Mouse (Mus musculus): ENCODE results near the gene 2310034G01Rik. TPM values are rescaled to one million over a fixed set of nuclear protein-coding genes. Genes with fewer than 3 reads are reported as not detected.

Gene 2310034G01Rik
- polyA plus RNA-seq, 1 experiment from 2014 or later = 3.1 TPM

GRCm38 (mm10) chr19:46328081-46329030 is 21.7 kb downstream of the 2310034G01Rik start, which contains the start of gene Fbxl15:
TSS of gene Fbxl15 (plus strand) at chr19:46328184.
- Histone ChIP-seq H3K9me3 (ENCODE audit: control insufficient read depth, low read length) (no peaks in the 10 kb centered on the region), H3K4me1 (ENCODE audit: control insufficient read depth, insufficient read depth, low read length) (peaks cover 28% of the 10 kb centered on the region), H3K36me3 (ENCODE audit: control insufficient read depth, insufficient read depth, low read length) (peaks cover 28% of the 10 kb centered on the region), H3K9ac (replicated peaks; ENCODE audit: low read length) (peak within 1 kb of the TSS; percentile 61), H3K27ac (replicated peaks; ENCODE audit: low read depth, low read length) (peak within 1 kb of the TSS; percentile 97), H3K27me3 (ENCODE audit: control insufficient read depth, insufficient read depth, low read length) (no peaks in the 10 kb centered on the region), H3K4me3 (replicated peaks; ENCODE audit: low read depth, low read length) (peak within 1 kb of the TSS; percentile 67), H3K4me2 (ENCODE audit: low read length) (peak within 1 kb of the TSS; percentile 99)
- ATAC-seq (ENCODE audit: low FRiP score, low TSS enrichment) = peak; percentile 86
- DNase-seq = peak; percentile 98
- WGBS = under 1% methylated on average over 81 of the region's 81 CpGs

GRCm38 (mm10) chr19:46327531-46328064 is 22.5 kb downstream of the 2310034G01Rik start:
- H3K27ac ChIP-seq (replicated peaks; ENCODE audit: low read depth, low read length) = peak overlapping the region; percentile 97
- WGBS = 29% methylated on average over 14 of the region's 14 CpGs
- no peak for DNase-seq
- H3K4me3 ChIP-seq (replicated peaks; ENCODE audit: low read depth, low read length) = peak overlapping the region; percentile 67
- H3K9me3 ChIP-seq (ENCODE audit: control insufficient read depth, low read length) = no peaks in the 10 kb centered on the region
- peaks cover 31% of the 10 kb centered on the region for H3K36me3 ChIP-seq (ENCODE audit: control insufficient read depth, insufficient read depth, low read length)
- H3K9ac ChIP-seq (replicated peaks; ENCODE audit: low read length) = peak overlapping the region; percentile 61
- ATAC-seq (ENCODE audit: low FRiP score, low TSS enrichment) = no peak
- peaks cover 32% of the 10 kb centered on the region for H3K4me1 ChIP-seq (ENCODE audit: control insufficient read depth, insufficient read depth, low read length)
- peak overlapping the region; percentile 99 for H3K4me2 ChIP-seq (ENCODE audit: low read length)
- H3K27me3 ChIP-seq (ENCODE audit: control insufficient read depth, insufficient read depth, low read length) = no peaks in the 10 kb centered on the region

- no peak for ATAC-seq (ENCODE audit: low FRiP score, low TSS enrichment)
Observed at GRCm38 (mm10) chr19:46326756-46327305, 23.3 kb downstream of the 2310034G01Rik start, which contains the start of gene Psd. TSS of gene Psd (minus strand) at chr19:46327156.

GRCm38 (mm10) chr19:46326019-46326755 is 23.9 kb downstream of the 2310034G01Rik start:
- no peaks in the 10 kb centered on the region for H3K9me3 ChIP-seq (ENCODE audit: control insufficient read depth, low read length)
- ATAC-seq (ENCODE audit: low FRiP score, low TSS enrichment) = no peak
- H3K27ac ChIP-seq (replicated peaks; ENCODE audit: low read depth, low read length) = peak overlapping the region; percentile 97
- peak overlapping the region; percentile 67 for H3K4me3 ChIP-seq (replicated peaks; ENCODE audit: low read depth, low read length)
- WGBS = 3% methylated on average over 29 of the region's 29 CpGs
- DNase-seq = peak; percentile 72
- H3K4me2 ChIP-seq (ENCODE audit: low read length) = peak overlapping the region; percentile 99
- H3K9ac ChIP-seq (replicated peaks; ENCODE audit: low read length) = peak overlapping the region; percentile 38
- peaks cover 16% of the 10 kb centered on the region for H3K36me3 ChIP-seq (ENCODE audit: control insufficient read depth, insufficient read depth, low read length)
- peaks cover 46% of the 10 kb centered on the region for H3K4me1 ChIP-seq (ENCODE audit: control insufficient read depth, insufficient read depth, low read length)
- H3K27me3 ChIP-seq (ENCODE audit: control insufficient read depth, insufficient read depth, low read length) = no peaks in the 10 kb centered on the region

More at GRCm38 (mm10) chr19:46326756-46327305, 23.3 kb downstream of the 2310034G01Rik start, which contains the start of gene Psd:
- peak within 1 kb of the TSS; percentile 61 for H3K9ac ChIP-seq (replicated peaks; ENCODE audit: low read length)
- peaks cover 40% of the 10 kb centered on the region for H3K4me1 ChIP-seq (ENCODE audit: control insufficient read depth, insufficient read depth, low read length)
- peak within 1 kb of the TSS; percentile 97 for H3K27ac ChIP-seq (replicated peaks; ENCODE audit: low read depth, low read length)
- peak; percentile 90 for DNase-seq
- 1% methylated on average over 35 of the region's 35 CpGs for WGBS
- H3K4me2 ChIP-seq (ENCODE audit: low read length) = peak within 1 kb of the TSS; percentile 99
- no peaks in the 10 kb centered on the region for H3K9me3 ChIP-seq (ENCODE audit: control insufficient read depth, low read length)
- H3K4me3 ChIP-seq (replicated peaks; ENCODE audit: low read depth, low read length) = peak within 1 kb of the TSS; percentile 67
- H3K36me3 ChIP-seq (ENCODE audit: control insufficient read depth, insufficient read depth, low read length) = peaks cover 23% of the 10 kb centered on the region
- no peaks in the 10 kb centered on the region for H3K27me3 ChIP-seq (ENCODE audit: control insufficient read depth, insufficient read depth, low read length)

- peak overlapping the region; percentile 67 for H3K4me3 ChIP-seq (replicated peaks; ENCODE audit: low read depth, low read length)
- H3K9me3 ChIP-seq (ENCODE audit: control insufficient read depth, low read length) = no peaks in the 10 kb centered on the region
- H3K4me2 ChIP-seq (ENCODE audit: low read length) = peak overlapping the region; percentile 99
- DNase-seq (no peak), ATAC-seq (ENCODE audit: low FRiP score, low TSS enrichment) (no peak)
- 0 out of 2 replicates have a peak, but pooled peaks cover 2% of the 10 kb centered on the region for H3K27me3 ChIP-seq (ENCODE audit: control insufficient read depth, insufficient read depth, low read length)
- H3K9ac ChIP-seq (replicated peaks; ENCODE audit: low read length) = peak overlapping the region; percentile 7; the same call in 1 of the 2 replicates
- peaks cover 5% of the 10 kb centered on the region; the same call in 1 of the 2 replicates for H3K36me3 ChIP-seq (ENCODE audit: control insufficient read depth, insufficient read depth, low read length)
- no peak overlapping the region for H3K27ac ChIP-seq (replicated peaks; ENCODE audit: low read depth, low read length)
- 77% methylated on average over 5 of the region's 5 CpGs for whole genome bisulfite sequencing
- H3K4me1 ChIP-seq (ENCODE audit: control insufficient read depth, insufficient read depth, low read length) = peaks cover 51% of the 10 kb centered on the region
Observed at GRCm38 (mm10) chr19:46324918-46325317, 25.2 kb downstream of the 2310034G01Rik start.

- ATAC-seq (ENCODE audit: low FRiP score, low TSS enrichment) = no peak
- Histone ChIP-seq H3K4me3 (replicated peaks; ENCODE audit: low read depth, low read length) (no peak overlapping the region), H3K4me2 (ENCODE audit: low read length) (peak overlapping the region; percentile 99), H3K4me1 (ENCODE audit: control insufficient read depth, insufficient read depth, low read length) (peaks cover 50% of the 10 kb centered on the region), H3K27ac (replicated peaks; ENCODE audit: low read depth, low read length) (no peak overlapping the region), H3K9me3 (ENCODE audit: control insufficient read depth, low read length) (no peaks in the 10 kb centered on the region), H3K9ac (replicated peaks; ENCODE audit: low read length) (peak overlapping the region; percentile 7; the same call in 1 of the 2 replicates), H3K36me3 (ENCODE audit: control insufficient read depth, insufficient read depth, low read length) (peaks cover 5% of the 10 kb centered on the region; the same call in 1 of the 2 replicates), H3K27me3 (ENCODE audit: control insufficient read depth, insufficient read depth, low read length) (0 out of 2 replicates have a peak, but pooled peaks cover 6% of the 10 kb centered on the region)
- no peak for DNase-seq
- WGBS = 82% methylated on average over 11 of the region's 11 CpGs
Observed at GRCm38 (mm10) chr19:46324366-46324765, 25.7 kb downstream of the 2310034G01Rik start.

GRCm38 (mm10) chr19:46323716-46324115 is 26.4 kb downstream of the 2310034G01Rik start:
- no peak overlapping the region; the same call in 1 of the 2 replicates for H3K9ac ChIP-seq (replicated peaks; ENCODE audit: low read length)
- no peak for ATAC-seq (ENCODE audit: low FRiP score, low TSS enrichment)

More at GRCm38 (mm10) chr19:46323716-46324115, 26.4 kb downstream of the 2310034G01Rik start:
- H3K4me3 ChIP-seq (replicated peaks; ENCODE audit: low read depth, low read length) = no peak overlapping the region
- WGBS = 76% methylated on average over 5 of the region's 5 CpGs
- no peak for DNase-seq
- peaks cover 5% of the 10 kb centered on the region; the same call in 1 of the 2 replicates for H3K36me3 ChIP-seq (ENCODE audit: control insufficient read depth, insufficient read depth, low read length)
- peaks cover 52% of the 10 kb centered on the region for H3K4me1 ChIP-seq (ENCODE audit: control insufficient read depth, insufficient read depth, low read length)
- H3K27ac ChIP-seq (replicated peaks; ENCODE audit: low read depth, low read length) = no peak overlapping the region
- 0 out of 2 replicates have a peak, but pooled peaks cover 6% of the 10 kb centered on the region for H3K27me3 ChIP-seq (ENCODE audit: control insufficient read depth, insufficient read depth, low read length)
- H3K9me3 ChIP-seq (ENCODE audit: control insufficient read depth, low read length) = no peaks in the 10 kb centered on the region
- H3K4me2 ChIP-seq (ENCODE audit: low read length) = 0 out of 2 replicates have a peak overlapping the region, but pooled peaks have one; percentile 10
